Mouse (Mus musculus): ENCODE measurements around the gene Depp1. TPM values are rescaled to one million over a fixed set of nuclear protein-coding genes. Genes with fewer than 3 reads are reported as not detected.

The Depp1 gene
- total RNA-seq, 1 experiment from 2014 or later: 1.6 TPM

DNA sequence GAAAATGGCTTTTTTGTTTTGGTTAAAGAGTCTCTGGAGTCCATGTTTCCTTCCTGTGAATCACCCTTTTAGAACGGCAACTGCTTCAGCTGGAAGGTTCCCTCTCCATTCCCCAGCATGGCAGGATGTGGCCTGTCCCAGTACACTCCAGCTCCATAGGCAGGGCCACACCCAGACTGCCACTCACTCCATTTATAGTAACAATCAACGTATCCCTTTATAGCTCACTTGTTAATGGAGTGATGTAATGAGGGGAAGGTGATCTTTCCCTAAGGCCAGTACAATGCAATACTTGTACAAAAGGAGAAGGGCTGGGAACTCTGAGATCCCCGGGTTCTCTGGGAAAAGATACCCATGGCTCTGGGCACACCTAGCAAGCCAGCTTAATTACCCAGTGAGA is 6.1 kb upstream of the Depp1 start:
- no peak for ATAC-seq (replicated peaks; ENCODE audit: low read depth, poor library complexity, severe bottlenecking)

DNA sequence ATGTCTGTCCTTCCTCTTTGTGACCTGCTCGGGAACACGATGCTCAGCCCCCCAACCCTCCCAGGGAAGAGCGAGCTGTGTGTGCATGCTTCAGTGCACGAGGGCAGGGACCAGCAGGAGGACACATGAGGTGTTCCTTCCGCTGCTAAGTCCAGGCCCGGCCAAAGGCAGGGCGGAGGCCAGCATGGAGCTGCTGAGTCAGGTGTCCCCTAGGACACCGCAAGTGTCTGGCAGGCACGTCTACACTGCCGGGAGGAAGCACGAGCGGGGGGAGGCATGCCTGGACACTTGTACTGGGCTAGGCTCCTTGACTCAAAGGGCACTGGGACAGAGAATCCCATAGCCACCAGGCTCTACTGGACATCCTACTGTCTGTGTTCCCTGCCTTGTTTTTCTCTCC is 2.6 kb upstream of the Depp1 start:
- ATAC-seq (replicated peaks; ENCODE audit: low read depth, poor library complexity, severe bottlenecking): no peak

GRCm38 (mm10) chr6:116649811-116650210 is 598 bp upstream of the Depp1 start:
- ATAC-seq (replicated peaks; ENCODE audit: low read depth, poor library complexity, severe bottlenecking): peak; percentile 23

DNA sequence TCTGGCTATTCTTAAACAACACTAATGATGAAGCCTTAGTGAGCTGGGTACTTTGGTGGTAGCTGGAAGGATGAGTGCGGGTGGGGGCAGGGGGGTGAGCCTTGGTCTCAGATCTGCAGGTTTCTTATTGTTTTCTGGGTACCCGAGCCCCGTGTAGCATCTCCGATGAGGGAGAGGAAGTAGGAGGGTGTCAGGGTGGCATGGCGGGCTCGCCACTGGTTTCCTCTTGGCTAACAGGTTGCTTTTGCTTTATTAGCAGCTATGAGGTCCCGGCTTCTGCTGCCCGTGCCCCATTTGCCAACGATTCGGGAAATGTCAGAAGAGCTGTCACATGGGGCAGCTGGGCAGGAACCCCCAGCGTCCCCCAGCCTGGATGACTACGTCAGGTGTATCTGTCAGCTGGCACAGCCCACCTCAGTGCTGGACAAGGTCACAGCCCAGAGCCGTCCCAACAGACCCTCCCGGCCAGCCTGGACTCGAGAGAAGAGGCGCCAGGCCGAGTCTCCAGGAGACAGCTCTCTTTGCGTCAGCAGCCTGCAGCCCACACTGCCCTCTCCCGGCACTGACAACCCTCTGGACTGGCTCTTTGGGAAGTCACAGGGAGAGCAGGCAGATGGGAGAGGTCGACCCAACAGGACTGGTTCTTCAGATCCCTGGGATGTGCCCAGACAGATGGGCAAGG is 1.2 kb downstream of the Depp1 start:
- ATAC-seq (replicated peaks; ENCODE audit: low read depth, poor library complexity, severe bottlenecking): peak; percentile 33; the same call in 1 of the 2 replicates

DNA sequence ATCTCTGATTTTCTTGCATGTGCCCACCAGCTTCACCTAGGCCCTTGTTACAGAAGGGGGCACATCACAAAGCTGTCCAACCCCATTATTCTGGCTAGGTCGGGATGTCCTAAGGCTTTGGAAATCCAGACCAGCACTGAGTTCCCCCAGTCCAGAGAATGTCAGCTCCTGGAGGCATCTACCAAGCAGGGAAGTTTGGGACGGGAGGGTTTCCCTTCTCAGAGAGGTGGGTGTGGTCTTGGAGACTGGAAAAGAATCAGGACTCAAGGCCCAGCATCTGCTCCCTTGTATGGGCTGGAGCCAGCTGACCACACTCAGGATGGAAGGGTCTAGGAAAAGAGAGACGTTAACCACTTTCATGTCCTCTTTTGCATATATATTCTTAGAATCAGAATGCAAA is 2.8 kb downstream of the Depp1 start:
- ATAC-seq (replicated peaks; ENCODE audit: low read depth, poor library complexity, severe bottlenecking): no peak

DNA sequence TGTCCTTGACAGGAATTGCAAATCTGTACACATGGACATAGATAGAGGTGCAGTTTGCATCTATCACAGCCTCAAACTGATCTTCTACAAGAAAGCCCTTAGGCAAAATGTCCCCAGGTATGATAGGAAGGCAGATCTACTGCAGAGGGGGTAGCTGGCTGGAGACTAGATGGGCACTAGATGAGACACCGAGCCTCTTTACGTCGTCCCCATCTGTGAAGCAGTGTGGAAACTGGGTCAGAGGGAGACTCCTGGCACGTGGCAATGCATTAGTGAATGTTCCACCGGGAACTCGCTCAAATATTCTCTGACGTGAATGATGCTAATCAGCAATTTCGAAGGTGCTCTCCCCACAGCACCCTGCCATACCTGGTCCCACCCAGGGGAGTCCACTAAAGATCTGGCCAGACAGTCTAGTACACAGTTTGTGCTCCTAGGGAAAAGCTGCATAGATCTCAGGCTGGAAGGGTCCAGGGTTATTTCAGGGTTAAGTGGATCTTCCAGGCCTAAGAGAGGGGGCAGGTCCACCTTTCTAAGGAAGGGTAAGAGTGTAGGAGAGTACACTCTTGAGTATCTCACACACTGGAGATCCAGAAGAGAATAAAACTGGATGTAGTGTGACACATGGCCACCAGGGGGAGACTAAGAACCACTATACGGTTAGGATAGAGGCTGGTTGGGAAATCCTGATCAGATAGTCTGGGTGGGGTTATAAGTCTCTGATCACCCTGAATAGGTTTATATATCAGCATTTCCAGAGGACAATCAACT is 3.5 kb downstream of the Depp1 start:
- ATAC-seq (replicated peaks; ENCODE audit: low read depth, poor library complexity, severe bottlenecking): peak; percentile 46; the same call in 1 of the 2 replicates

DNA sequence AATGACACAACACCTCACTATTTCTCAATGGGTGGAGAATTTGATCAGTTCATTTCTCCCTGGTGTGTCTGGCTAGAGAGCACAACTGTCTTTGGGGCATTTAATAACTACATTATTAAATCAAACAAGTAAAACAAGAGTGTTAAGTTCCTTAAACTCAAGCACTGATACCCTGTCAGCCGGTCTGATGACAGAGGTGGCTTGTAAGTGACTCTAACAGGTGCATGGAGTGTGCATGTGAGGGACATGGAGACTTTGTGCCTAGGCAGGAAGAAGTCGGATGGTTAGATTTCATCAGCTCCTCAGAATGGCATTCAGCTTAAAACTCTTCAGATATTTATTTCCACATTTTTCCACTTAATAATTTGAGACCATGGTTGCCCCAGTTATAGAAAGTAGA is 13.0 kb downstream of the Depp1 start:
- ATAC-seq (replicated peaks; ENCODE audit: low read depth, poor library complexity, severe bottlenecking): no peak

GRCm38 (mm10) chr6:116664031-116664430 is 13.6 kb downstream of the Depp1 start:
- peak; percentile 93 for ATAC-seq (replicated peaks; ENCODE audit: low read depth, poor library complexity, severe bottlenecking)

DNA sequence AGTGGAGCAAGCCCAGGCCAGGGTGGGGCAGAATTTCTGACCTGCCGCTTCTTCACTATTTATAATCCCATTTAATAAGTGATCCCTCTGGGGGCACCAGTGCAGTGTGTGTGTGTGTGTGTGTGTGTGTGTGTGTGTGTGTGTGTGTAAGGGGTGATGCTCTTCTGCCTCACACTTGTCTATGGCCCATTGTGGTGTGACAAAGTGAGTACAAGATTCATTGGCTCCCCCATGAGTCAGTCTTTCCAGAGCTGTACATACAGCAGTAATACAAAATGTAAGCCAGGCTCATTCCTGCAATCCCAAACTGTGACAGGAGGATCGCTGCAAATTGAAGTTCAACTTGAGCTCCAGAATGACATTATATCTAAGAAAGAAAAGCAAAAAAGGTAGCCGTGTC is 14.4 kb downstream of the Depp1 start:
- no peak for ATAC-seq (replicated peaks; ENCODE audit: low read depth, poor library complexity, severe bottlenecking)

GRCm38 (mm10) chr6:116666085-116666750 is 15.8 kb downstream of the Depp1 start:
- ATAC-seq (replicated peaks; ENCODE audit: low read depth, poor library complexity, severe bottlenecking): no peak

DNA sequence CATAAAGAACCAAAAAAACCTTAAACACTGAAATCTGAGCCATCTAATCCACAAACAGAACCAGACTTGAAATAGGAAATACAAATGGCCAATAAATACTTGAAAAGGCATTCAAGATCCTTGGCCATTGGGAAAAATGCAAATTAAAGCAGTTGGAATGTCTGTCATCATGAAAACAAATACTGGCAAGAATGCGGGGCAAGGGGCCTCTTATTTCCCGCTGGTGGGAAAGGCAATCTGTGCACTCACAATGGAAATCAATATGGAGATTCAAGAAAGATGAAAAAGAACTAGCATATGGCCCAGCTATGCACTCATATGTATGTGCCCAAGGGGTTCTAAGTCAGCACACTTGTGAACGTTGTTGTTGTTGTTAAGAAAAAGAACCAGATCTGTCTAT is 16.5 kb downstream of the Depp1 start:
- ATAC-seq (replicated peaks; ENCODE audit: low read depth, poor library complexity, severe bottlenecking): no peak

DNA sequence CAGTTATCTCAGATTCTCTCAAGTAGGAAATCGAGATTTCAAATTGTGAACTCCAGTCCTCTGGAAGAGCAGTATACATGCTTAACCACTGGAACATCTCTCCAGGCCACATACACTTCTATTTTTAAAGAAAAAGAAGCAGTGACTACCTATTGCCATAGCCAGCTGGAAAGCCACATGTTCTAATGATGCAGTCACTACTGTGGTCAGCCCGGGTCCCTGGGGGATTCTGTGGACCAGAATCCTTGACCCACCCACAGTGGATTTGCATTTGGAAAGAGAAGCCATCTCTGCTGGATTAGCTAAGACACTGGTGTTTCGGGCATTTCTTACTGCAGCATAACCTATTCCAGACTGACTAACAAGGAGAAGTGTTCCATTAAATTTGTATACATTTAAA is 17.0 kb downstream of the Depp1 start:
- ATAC-seq (replicated peaks; ENCODE audit: low read depth, poor library complexity, severe bottlenecking): no peak

GRCm38 (mm10) chr6:116668682-116669470 is 18.5 kb downstream of the Depp1 start:
- peak; percentile 9; the same call in 1 of the 2 replicates for ATAC-seq (replicated peaks; ENCODE audit: low read depth, poor library complexity, severe bottlenecking)

- no peak for ATAC-seq (replicated peaks; ENCODE audit: low read depth, poor library complexity, severe bottlenecking)
These were observed 19.7 kb downstream of the Depp1 start for GRCm38 (mm10) chr6:116670144-116670543.

GRCm38 (mm10) chr6:116671031-116671430 is 20.6 kb downstream of the Depp1 start:
- ATAC-seq (replicated peaks; ENCODE audit: low read depth, poor library complexity, severe bottlenecking): no peak

GRCm38 (mm10) chr6:116671768-116672167 is 21.4 kb downstream of the Depp1 start:
- ATAC-seq (replicated peaks; ENCODE audit: low read depth, poor library complexity, severe bottlenecking): no peak

- ATAC-seq (replicated peaks; ENCODE audit: low read depth, poor library complexity, severe bottlenecking): no peak
These were observed 21.9 kb downstream of the Depp1 start for GRCm38 (mm10) chr6:116672349-116672748.

GRCm38 (mm10) chr6:116673471-116674282 is 23.3 kb downstream of the Depp1 start, which contains the start of gene Rassf4:
Rassf4 (minus strand) TSS chr6:116673952.
- peak; percentile 81 for ATAC-seq (replicated peaks; ENCODE audit: low read depth, poor library complexity, severe bottlenecking)

DNA sequence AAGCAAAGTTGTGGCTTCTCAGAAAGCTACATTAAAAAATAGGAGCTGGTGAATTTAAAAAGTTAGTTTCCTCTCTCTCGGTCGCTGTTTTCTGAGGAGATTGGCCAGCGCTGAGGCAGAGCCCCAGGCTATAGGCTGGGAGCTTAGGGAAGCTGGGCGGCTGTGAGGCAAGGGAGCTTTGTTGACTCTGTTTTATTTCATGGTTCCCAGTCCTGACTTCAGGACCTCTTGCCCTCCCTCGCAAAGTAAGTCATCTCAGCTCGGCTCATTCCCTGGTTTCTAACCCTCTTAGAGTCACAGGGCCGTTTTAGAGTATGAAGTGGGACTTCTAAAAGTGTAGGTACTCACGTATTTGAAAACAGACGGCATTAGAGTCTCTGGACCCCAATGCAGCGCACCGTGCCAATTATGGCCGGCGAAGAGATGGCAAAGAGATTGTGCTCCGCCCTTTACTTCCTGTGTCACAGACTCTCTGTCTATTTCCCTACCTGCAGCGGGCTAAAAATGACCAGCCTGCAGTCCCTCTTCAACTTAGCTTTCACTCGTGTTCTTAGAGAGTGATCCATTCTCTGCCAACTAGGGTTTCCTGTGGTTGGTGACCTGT is 24.0 kb downstream of the Depp1 start:
- peak; percentile 24; the same call in 1 of the 2 replicates for ATAC-seq (replicated peaks; ENCODE audit: low read depth, poor library complexity, severe bottlenecking)

All from common myeloid progenitor, adult 5-6 weeks (primary cell).